Mouse (Mus musculus): ENCODE results near the gene A130010J15Rik. TPM values are rescaled to one million over a fixed set of nuclear protein-coding genes. Genes with fewer than 3 reads are reported as not detected.

The A130010J15Rik gene
- total RNA-seq, 1 experiment: 7.6 TPM

DNA sequence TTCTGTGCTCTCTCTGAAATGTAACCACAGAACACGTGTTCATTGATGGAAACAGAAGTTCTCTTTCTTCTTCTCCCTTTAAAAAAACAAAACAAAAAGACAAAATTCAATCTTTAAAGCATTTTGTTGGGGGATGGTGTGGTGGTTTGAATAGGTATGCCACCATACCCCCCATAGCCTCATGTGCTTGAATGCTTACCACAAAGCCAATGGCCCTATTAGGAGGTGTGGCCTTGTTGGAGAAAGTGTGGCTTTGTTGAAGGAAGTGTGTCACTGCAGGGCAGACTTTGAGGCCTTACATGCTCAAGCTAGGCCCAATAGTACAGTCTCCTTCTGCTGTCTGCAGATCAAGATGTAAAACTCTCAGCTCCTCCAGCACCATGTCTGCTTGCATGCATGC lies 21.4 kb upstream of the A130010J15Rik start:
- Histone ChIP-seq H3K36me3 (ENCODE audit: control insufficient read depth, insufficient read depth, low read length, poor library complexity, severe bottlenecking) (no peaks in the 10 kb centered on the region), H3K27ac (ENCODE audit: insufficient read depth, low read depth, low read length, poor library complexity, severe bottlenecking) (no peak overlapping the region)
- in situ Hi-C loops (cut with MboI; ENCODE audit: low sequenced_read_pairs in 2 of 2, unreplicated experiment in 2 of 2): no loop called here

DNA sequence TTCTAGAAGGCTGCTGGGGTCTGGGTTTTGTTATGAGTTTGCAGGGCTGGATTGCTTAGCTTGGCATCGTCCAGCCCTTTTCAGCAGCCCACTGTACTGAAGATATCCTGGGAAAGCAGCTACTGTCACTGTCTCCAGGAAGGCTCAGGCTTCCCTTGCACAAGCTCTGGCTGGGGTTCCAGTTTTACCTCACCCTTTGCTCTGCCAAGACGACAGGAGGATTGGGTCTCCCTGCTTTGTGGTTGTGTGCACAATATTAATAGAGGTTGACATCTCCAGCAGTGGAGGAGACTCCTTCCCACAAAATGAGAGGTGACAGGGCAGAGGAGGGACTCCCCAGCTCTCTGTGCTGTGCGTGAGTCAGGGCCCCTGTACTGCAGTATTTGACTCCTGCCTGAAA lies 18.6 kb upstream of the A130010J15Rik start:
- TF ChIP-seq ZC3H11A (IDR thresholded peaks at IDR 0.05; ENCODE audit: borderline replicate concordance, low read depth, low read length) (no peak), ZNF384 (IDR thresholded peaks at IDR 0.05; ENCODE audit: low read depth, low read length) (no peak), MAFK (IDR thresholded peaks at IDR 0.05; ENCODE audit: insufficient read depth, low read depth, low read length) (no peak), HCFC1 (IDR thresholded peaks at IDR 0.05; ENCODE audit: borderline replicate concordance, insufficient read depth, low read length) (no peak), CHD2 (IDR thresholded peaks at IDR 0.05; ENCODE audit: low read depth, low read length) (no peak)
- H3K36me3 ChIP-seq (ENCODE audit: control insufficient read depth, insufficient read depth, low read length, poor library complexity, severe bottlenecking): no peaks in the 10 kb centered on the region
- in situ Hi-C loops (cut with MboI; ENCODE audit: low sequenced_read_pairs in 2 of 2, unreplicated experiment in 2 of 2): no loop called here
- H3K27ac ChIP-seq (ENCODE audit: insufficient read depth, low read depth, low read length, poor library complexity, severe bottlenecking): no peak overlapping the region
- no peak for DNase-seq (ENCODE audit: low read depth, low spot score)
- no peak overlapping the region for H3K4me3 ChIP-seq (ENCODE audit: insufficient read depth in 1 of 2, low read depth in 1 of 2, low read length in 2 of 2, poor library complexity in 1 of 2, severe bottlenecking in 1 of 2)
- no peaks in the 10 kb centered on the region for H3K9me3 ChIP-seq (ENCODE audit: control insufficient read depth, insufficient read depth, low read depth, low read length)
- no peak overlapping the region for H3K9ac ChIP-seq (ENCODE audit: insufficient read depth, low read depth, low read length, poor library complexity, severe bottlenecking)
- H3K4me1 ChIP-seq (ENCODE audit: control insufficient read depth in 2 of 2, insufficient read depth in 2 of 2, low read length in 2 of 2, poor library complexity in 1 of 2): no peaks in the 10 kb centered on the region

More for the DNA sequence above, 21.4 kb upstream of the A130010J15Rik start:
- no peak overlapping the region for H3K4me3 ChIP-seq (ENCODE audit: insufficient read depth in 1 of 2, low read depth in 1 of 2, low read length in 2 of 2, poor library complexity in 1 of 2, severe bottlenecking in 1 of 2)
- no peak overlapping the region for H3K9ac ChIP-seq (ENCODE audit: insufficient read depth, low read depth, low read length, poor library complexity, severe bottlenecking)
- TF ChIP-seq MAFK (IDR thresholded peaks at IDR 0.05; ENCODE audit: insufficient read depth, low read depth, low read length) (no peak), CHD2 (IDR thresholded peaks at IDR 0.05; ENCODE audit: low read depth, low read length) (no peak), HCFC1 (IDR thresholded peaks at IDR 0.05; ENCODE audit: borderline replicate concordance, insufficient read depth, low read length) (no peak), ZC3H11A (IDR thresholded peaks at IDR 0.05; ENCODE audit: borderline replicate concordance, low read depth, low read length) (no peak), ZNF384 (IDR thresholded peaks at IDR 0.05; ENCODE audit: low read depth, low read length) (no peak)
- DNase-seq (ENCODE audit: low read depth, low spot score): no peak
- H3K9me3 ChIP-seq (ENCODE audit: control insufficient read depth, insufficient read depth, low read depth, low read length): no peaks in the 10 kb centered on the region
- H3K4me1 ChIP-seq (ENCODE audit: control insufficient read depth in 2 of 2, insufficient read depth in 2 of 2, low read length in 2 of 2, poor library complexity in 1 of 2): no peaks in the 10 kb centered on the region

DNA sequence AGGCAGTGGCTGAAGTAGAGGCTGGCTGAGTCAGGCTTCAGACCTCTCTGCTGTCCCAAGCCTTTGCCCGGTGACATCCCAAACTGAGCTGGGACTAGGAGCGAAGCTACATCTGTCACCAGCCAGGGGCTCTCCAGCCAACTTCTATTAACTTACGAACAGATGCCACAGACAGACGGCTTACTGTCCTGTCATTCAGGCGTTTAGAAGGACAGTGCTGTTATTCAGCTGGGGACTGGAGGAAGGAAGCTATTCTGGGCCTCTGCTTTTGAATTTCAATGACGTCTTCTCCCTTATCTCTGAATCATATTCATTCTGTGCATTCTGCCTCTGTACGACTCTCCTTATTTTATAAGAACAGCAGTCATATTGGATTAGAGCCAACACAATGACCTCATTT lies 16.7 kb upstream of the A130010J15Rik start:
- TF ChIP-seq ZC3H11A (IDR thresholded peaks at IDR 0.05; ENCODE audit: borderline replicate concordance, low read depth, low read length): no peak
- no peak for TF ChIP-seq ZNF384 (IDR thresholded peaks at IDR 0.05; ENCODE audit: low read depth, low read length)
- no peak for TF ChIP-seq HCFC1 (IDR thresholded peaks at IDR 0.05; ENCODE audit: borderline replicate concordance, insufficient read depth, low read length)
- Histone ChIP-seq H3K4me1 (ENCODE audit: control insufficient read depth in 2 of 2, insufficient read depth in 2 of 2, low read length in 2 of 2, poor library complexity in 1 of 2) (no peaks in the 10 kb centered on the region), H3K27ac (ENCODE audit: insufficient read depth, low read depth, low read length, poor library complexity, severe bottlenecking) (no peak overlapping the region), H3K9ac (ENCODE audit: insufficient read depth, low read depth, low read length, poor library complexity, severe bottlenecking) (no peak overlapping the region), H3K9me3 (ENCODE audit: control insufficient read depth, insufficient read depth, low read depth, low read length) (no peaks in the 10 kb centered on the region), H3K4me3 (ENCODE audit: insufficient read depth in 1 of 2, low read depth in 1 of 2, low read length in 2 of 2, poor library complexity in 1 of 2, severe bottlenecking in 1 of 2) (no peak overlapping the region), H3K36me3 (ENCODE audit: control insufficient read depth, insufficient read depth, low read length, poor library complexity, severe bottlenecking) (no peaks in the 10 kb centered on the region)
- DNase-seq (ENCODE audit: low read depth, low spot score): no peak
- in situ Hi-C loops (cut with MboI; ENCODE audit: low sequenced_read_pairs in 2 of 2, unreplicated experiment in 2 of 2): no loop called here

- no peak for TF ChIP-seq HCFC1 (IDR thresholded peaks at IDR 0.05; ENCODE audit: borderline replicate concordance, insufficient read depth, low read length)
- no peak for TF ChIP-seq ZC3H11A (IDR thresholded peaks at IDR 0.05; ENCODE audit: borderline replicate concordance, low read depth, low read length)
- no peak for TF ChIP-seq MAFK (IDR thresholded peaks at IDR 0.05; ENCODE audit: insufficient read depth, low read depth, low read length)
- TF ChIP-seq CHD2 (IDR thresholded peaks at IDR 0.05; ENCODE audit: low read depth, low read length): no peak
- TF ChIP-seq ZNF384 (IDR thresholded peaks at IDR 0.05; ENCODE audit: low read depth, low read length): no peak
- in situ Hi-C loops (cut with MboI; ENCODE audit: low sequenced_read_pairs in 2 of 2, unreplicated experiment in 2 of 2): no loop called here
Observed at GRCm38 (mm10) chr1:193152872-193153271, 15.0 kb upstream of the A130010J15Rik start, which contains the start of gene Irf6. Irf6 (plus strand) TSS chr1:193153111.

GRCm38 (mm10) chr1:193153561-193153960 lies 14.3 kb upstream of the A130010J15Rik start:
- no peaks in the 10 kb centered on the region for H3K4me1 ChIP-seq (ENCODE audit: control insufficient read depth in 2 of 2, insufficient read depth in 2 of 2, low read length in 2 of 2, poor library complexity in 1 of 2)
- peak overlapping the region; percentile 38 for H3K9ac ChIP-seq (ENCODE audit: insufficient read depth, low read depth, low read length, poor library complexity, severe bottlenecking)
- H3K27ac ChIP-seq (ENCODE audit: insufficient read depth, low read depth, low read length, poor library complexity, severe bottlenecking): no peak overlapping the region
- no peaks in the 10 kb centered on the region for H3K36me3 ChIP-seq (ENCODE audit: control insufficient read depth, insufficient read depth, low read length, poor library complexity, severe bottlenecking)
- peak overlapping the region; percentile 73 to 80 for H3K4me3 ChIP-seq (ENCODE audit: insufficient read depth in 1 of 2, low read depth in 1 of 2, low read length in 2 of 2, poor library complexity in 1 of 2, severe bottlenecking in 1 of 2)
- in situ Hi-C loops (cut with MboI; ENCODE audit: low sequenced_read_pairs in 2 of 2, unreplicated experiment in 2 of 2): no loop called here
- TF ChIP-seq ZNF384 (IDR thresholded peaks at IDR 0.05; ENCODE audit: low read depth, low read length) (no peak), MAFK (IDR thresholded peaks at IDR 0.05; ENCODE audit: insufficient read depth, low read depth, low read length) (no peak), HCFC1 (IDR thresholded peaks at IDR 0.05; ENCODE audit: borderline replicate concordance, insufficient read depth, low read length) (no peak), CHD2 (IDR thresholded peaks at IDR 0.05; ENCODE audit: low read depth, low read length) (no peak), ZC3H11A (IDR thresholded peaks at IDR 0.05; ENCODE audit: borderline replicate concordance, low read depth, low read length) (no peak)
- peak; percentile 15 for DNase-seq (ENCODE audit: low read depth, low spot score)
- H3K9me3 ChIP-seq (ENCODE audit: control insufficient read depth, insufficient read depth, low read depth, low read length): no peaks in the 10 kb centered on the region

More at GRCm38 (mm10) chr1:193152872-193153271, 15.0 kb upstream of the A130010J15Rik start, which contains the start of gene Irf6:
- Histone ChIP-seq H3K4me1 (ENCODE audit: control insufficient read depth in 2 of 2, insufficient read depth in 2 of 2, low read length in 2 of 2, poor library complexity in 1 of 2) (no peaks in the 10 kb centered on the region), H3K27ac (ENCODE audit: insufficient read depth, low read depth, low read length, poor library complexity, severe bottlenecking) (no peak within 1 kb of the TSS), H3K9ac (ENCODE audit: insufficient read depth, low read depth, low read length, poor library complexity, severe bottlenecking) (peak within 1 kb of the TSS; percentile 38), H3K4me3 (ENCODE audit: insufficient read depth in 1 of 2, low read depth in 1 of 2, low read length in 2 of 2, poor library complexity in 1 of 2, severe bottlenecking in 1 of 2) (peak within 1 kb of the TSS; percentile 73 to 80), H3K9me3 (ENCODE audit: control insufficient read depth, insufficient read depth, low read depth, low read length) (no peaks in the 10 kb centered on the region), H3K36me3 (ENCODE audit: control insufficient read depth, insufficient read depth, low read length, poor library complexity, severe bottlenecking) (no peaks in the 10 kb centered on the region)
- peak; percentile 61 for DNase-seq (ENCODE audit: low read depth, low spot score)
